Mouse (Mus musculus): ENCODE data around the gene Pgr15l.

Gene Pgr15l

GRCm38 (mm10) chrX:97072369-97072768 lies at the start of gene Pgr15l:
Gene Pgr15l (plus strand): TSS chrX:97072596.
- DNase-seq = no peak

DNA sequence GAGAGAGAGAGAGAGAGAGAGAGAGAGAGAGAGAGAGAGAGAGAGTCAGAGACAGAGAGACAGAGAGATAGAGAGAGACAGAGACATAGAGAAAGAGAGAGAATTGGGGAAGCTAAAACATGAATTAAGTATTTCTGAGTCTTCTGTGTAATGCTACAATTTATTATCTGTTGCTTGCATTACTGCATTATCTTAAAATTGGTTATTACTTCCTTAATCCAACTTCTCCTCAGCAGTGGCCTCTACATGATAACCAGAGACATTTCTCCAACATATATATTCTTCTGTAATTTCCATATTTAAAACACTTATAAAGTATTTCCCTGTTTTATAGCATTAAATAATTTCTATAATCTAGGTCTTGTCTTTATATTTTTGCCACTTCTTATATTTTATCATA lies 44.9 kb upstream of the Pgr15l start:
- no peak for DNase-seq

DNA sequence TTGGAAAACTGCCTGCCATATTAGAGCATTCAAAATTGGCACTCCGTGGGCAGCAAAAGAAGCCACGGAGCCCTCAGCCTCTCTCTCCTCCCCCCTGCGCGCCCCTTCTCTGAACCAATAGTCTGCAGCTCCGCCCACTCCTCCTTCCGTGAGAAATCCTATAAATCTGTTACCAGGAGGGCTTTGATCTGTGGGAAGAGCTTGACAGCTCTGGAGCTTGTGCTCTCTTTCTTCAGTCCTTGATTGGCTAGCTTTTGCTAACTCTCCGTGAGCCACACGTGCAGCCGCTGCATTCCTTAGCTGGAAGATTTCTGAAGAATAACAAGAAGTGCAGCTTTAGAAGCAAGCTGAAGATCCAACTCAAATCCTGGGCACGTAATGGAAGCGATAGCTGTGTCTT lies 2.6 kb upstream of the Pgr15l start:
- DNase-seq = no peak
